Mouse (Mus musculus) gonadal fat pad, adult 2 months (tissue): ENCODE measurements around the gene Dync1i1. TPM values are rescaled to one million over a fixed set of nuclear protein-coding genes. Genes with fewer than 3 reads are reported as not detected.

Experiments used
- DNase-seq: peaks from one replicate; pipeline ENCODE4 v3.0.0-alpha.2; 2012; ENCODE audit warnings: low read depth
- polyA plus RNA-seq: library from polyadenylated mRNA; depleted of rRNA; stranded (reverse); fragments of >200 nt; gene quantifications from 2 replicates; pipeline ENCODE4 v1.2.3, GENCODE M21; 2012

Dync1i1 gene
- polyA plus RNA-seq, 1 experiment, result 2.3 TPM

GRCm38 (mm10) chr6:5966806-5967445 lies 241.5 kb downstream of the Dync1i1 start:
- peak; percentile 74 for DNase-seq

- no peak for DNase-seq
These were observed 242.1 kb downstream of the Dync1i1 start for GRCm38 (mm10) chr6:5967545-5967944.

GRCm38 (mm10) chr6:5969613-5970012 lies 244.2 kb downstream of the Dync1i1 start:
- DNase-seq, result no peak

GRCm38 (mm10) chr6:5976241-5976640 lies 250.8 kb downstream of the Dync1i1 start:
- no peak for DNase-seq

- DNase-seq, result no peak
These were observed 251.9 kb downstream of the Dync1i1 start for GRCm38 (mm10) chr6:5977238-5977920.

- DNase-seq, result no peak
These were observed 265.8 kb downstream of the Dync1i1 start for GRCm38 (mm10) chr6:5991243-5991642.

- DNase-seq, result no peak
These were observed 266.6 kb downstream of the Dync1i1 start for GRCm38 (mm10) chr6:5991817-5992755.

- DNase-seq, result no peak
These were observed 267.6 kb downstream of the Dync1i1 start for GRCm38 (mm10) chr6:5993056-5993455.

GRCm38 (mm10) chr6:5997535-5997934 lies 272.1 kb downstream of the Dync1i1 start:
- no peak for DNase-seq

- no peak for DNase-seq
These were observed 276.6 kb downstream of the Dync1i1 start for GRCm38 (mm10) chr6:6002061-6002460.

GRCm38 (mm10) chr6:6004756-6005485 lies 279.5 kb downstream of the Dync1i1 start:
- no peak for DNase-seq

- DNase-seq, result no peak
These were observed 280.5 kb downstream of the Dync1i1 start for GRCm38 (mm10) chr6:6005762-6006431.

- no peak for DNase-seq
These were observed 285.9 kb downstream of the Dync1i1 start for GRCm38 (mm10) chr6:6011364-6011763.

GRCm38 (mm10) chr6:6015616-6016015 lies 290.2 kb downstream of the Dync1i1 start:
- no peak for DNase-seq

- no peak for DNase-seq
These were observed 291.5 kb downstream of the Dync1i1 start for GRCm38 (mm10) chr6:6016931-6017330.

GRCm38 (mm10) chr6:6023976-6024375 lies 298.5 kb downstream of the Dync1i1 start:
- no peak for DNase-seq

- no peak for DNase-seq
These were observed 302.2 kb downstream of the Dync1i1 start for GRCm38 (mm10) chr6:6027664-6028063.

GRCm38 (mm10) chr6:6038773-6039550 lies 313.5 kb downstream of the Dync1i1 start:
- no peak for DNase-seq

- no peak for DNase-seq
These were observed 321.4 kb downstream of the Dync1i1 start for GRCm38 (mm10) chr6:6046729-6047424.

GRCm38 (mm10) chr6:6052696-6053095 lies 327.3 kb downstream of the Dync1i1 start:
- no peak for DNase-seq
